Mouse (Mus musculus) embryo, embryonic 11.5 days (tissue): ENCODE results near the gene Xcl1.

Experiments
- DNase-seq: peaks from one replicate; pipeline ENCODE4 v3.0.0-alpha.2; 2012; ENCODE audit warnings: low read depth, low spot score

Xcl1 gene

DNA sequence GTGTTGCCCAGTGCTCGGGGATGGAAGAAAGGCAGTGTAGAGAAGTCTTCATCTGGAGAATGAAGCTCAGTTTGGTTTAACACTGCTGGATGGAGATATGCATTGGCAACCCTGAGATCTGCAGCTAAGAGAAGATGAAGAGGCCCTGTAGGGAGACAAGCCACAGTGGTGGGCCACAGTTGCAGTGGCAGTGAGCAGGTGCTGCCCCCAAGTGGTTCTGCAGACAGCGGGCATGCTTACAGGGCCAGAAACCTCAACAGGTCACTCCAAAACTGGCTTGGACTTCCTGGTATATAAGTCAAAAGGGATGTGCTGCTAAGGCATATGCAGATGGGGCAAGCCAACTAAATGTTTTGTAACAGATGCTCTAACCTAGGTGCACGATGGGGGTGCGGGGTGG is 30.3 kb downstream of the Xcl1 start:
- no peak for DNase-seq

DNA sequence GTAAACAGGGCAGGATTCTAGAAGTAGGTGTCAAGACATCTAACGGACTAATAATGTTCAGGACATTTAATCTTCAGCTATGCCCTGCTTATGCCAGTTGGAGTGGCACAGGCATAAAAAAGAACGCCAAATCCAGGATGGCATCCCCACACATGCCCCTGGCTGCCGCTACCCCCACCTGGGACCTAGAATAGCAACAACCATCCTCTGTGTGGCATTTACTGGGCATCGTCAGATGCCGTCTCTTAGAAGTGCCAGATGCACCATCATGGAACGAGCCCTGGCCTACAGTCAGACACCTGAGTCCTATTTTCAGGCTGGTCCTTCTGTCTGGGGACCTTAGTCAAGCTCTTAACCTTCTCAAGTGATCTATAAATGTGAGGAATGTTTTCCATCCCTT is 34.6 kb downstream of the Xcl1 start:
- DNase-seq = no peak

DNA sequence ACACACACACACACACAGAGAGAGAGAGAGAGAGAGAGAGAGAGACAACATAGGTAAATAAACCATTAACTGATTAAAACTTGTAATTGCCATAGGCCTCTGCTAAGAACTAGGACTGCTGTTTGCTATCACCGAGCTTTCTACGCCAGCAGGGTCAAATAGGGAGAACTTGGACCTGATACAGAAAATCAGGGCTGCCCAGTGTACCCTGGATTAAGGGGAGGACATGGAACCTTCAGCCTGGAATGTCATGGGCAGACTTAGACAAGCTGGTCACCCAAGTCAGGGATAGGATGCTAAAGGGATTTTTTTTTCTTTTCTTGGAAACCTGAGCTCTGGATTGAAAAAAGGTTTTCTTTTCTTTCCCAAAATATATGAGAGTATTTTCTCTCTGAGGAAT is 35.1 kb downstream of the Xcl1 start:
- DNase-seq = no peak

DNA sequence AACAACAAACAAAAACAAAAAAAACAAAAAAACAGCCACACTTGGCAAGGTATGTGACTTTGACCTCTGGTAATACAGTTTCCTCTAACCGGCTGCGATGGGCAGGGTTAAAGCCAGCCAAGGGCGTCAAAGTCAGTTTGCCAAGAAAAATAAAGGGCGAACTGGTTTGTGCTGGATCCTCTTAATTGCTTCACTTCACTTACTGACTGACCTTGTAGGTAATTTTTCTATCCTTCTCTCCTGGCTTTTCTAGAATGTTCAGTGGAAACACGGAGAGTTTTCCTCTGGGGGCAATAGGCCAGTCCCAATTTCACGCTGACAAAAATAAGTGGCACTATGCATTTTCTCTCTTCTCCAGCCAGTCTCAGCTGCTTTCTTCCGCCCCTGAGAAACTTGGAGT is 35.8 kb downstream of the Xcl1 start:
- no peak for DNase-seq

DNA sequence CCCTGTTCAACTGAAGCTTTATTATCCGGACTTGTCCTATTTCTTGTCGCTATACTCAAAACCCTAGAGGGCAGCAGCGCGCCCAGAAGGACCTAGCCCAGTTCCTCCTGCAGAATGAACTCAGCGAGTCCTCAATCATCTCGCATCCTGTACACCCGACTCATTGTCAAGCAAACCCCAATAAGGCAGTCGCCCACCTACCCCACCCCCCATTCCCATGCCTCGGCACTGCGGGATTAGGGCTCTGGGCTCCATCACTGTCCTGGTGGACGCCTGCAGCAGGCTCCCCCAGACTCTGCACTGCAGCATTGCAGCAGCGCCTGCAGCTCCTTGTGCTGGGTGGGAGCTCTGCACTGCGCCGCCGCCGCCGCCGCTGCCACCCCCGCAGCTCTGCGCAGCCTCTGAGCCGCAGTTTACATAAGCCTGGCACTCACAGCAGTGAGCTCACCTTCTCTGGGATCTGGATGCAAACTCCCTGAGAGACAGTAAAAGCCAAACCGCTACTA is 36.4 kb downstream of the Xcl1 start:
- peak; percentile 58 for DNase-seq

DNA sequence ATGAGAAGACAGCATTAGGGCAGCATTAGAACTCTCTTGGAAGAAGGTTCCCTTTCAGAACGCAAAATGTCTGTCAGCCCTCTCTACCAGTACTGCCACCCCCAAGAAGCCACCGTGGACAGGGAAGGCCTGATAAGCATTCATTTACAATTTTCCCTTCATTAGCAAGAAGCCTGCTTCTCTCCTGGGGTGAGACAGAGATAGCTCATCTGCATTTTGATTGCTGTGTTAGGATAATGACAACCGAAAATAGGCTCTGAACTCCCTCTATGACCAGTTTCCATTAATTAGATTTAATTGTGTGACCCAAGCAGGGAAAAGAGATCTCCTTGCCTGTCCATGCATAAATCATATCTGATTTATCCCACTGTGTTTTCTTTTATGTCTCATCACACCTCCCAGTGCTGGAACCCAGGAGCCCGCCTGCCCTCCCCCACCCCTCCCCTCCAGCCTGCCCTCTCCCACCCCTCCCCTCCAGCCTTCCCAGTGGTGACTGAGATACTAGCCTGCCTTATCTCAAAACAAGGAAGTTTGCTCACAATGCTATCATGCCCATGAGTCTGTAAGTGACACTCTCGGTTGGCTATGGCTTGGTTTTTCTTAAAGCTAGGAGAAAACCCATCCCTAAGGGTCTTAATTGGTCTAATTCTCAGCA is 38.0 kb downstream of the Xcl1 start:
- DNase-seq = no peak

DNA sequence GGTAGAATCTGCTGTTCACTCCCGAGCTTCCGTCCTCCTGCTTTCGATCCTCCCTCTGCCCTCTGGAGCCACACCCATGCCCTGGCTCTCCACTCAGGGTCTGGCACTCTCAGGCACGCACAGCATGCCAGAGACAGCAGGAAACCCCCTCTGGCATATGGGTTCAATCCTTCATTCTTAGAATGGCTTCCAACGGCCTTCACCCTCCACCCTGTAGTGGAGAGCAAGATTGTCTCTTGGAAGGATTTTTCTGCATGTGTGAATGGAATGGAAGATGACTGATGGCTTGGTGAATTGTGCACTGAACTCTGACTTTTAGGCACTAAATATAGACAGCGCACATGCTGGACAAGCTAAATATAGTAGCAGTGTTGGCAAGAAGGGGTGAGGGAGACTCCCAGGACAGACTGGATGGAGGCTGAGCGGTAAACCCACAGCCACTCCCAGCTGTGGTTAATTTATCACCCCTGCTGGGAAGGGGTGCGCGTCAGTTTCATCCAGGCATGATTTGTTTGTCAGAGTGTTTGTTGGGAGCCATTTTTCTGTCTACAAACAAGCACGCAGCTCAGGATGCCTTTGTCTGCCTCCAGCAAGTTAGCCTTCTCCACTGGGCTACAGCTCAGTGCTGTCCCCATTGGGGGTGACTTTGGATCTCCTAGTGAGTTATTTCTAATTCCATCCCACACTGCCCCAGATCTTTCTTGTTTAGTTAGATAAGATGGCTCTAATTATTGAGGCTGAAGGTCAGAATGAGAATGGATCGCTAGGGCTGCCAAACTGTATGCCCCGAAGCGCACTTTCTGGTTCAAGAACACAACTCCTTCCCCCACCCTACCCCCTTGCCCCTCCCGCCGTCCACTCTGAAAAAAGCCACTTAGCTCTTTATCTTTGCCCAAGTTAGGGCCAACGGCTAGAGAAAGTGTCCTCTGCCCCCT is 38.8 kb downstream of the Xcl1 start:
- no peak for DNase-seq

DNA sequence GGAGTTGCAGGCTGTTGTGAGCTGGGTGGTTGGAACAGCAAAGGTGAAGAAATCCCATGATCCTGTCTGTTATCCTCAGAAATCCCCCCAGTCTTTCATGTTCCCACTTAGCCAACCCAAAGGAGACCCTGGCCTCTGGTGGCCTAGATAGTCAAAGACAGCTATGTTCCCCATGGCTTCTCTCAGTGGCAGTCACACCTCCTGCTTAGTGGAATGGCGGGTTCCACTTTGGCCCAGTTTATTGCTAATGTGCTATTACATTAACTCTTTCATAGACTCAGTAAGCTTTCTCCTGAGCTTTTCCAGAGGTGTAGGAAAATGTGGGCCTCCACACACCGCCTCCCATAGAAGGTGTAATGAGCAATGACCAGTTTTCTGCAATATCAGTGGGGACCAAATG is 39.5 kb downstream of the Xcl1 start:
- no peak for DNase-seq

DNA sequence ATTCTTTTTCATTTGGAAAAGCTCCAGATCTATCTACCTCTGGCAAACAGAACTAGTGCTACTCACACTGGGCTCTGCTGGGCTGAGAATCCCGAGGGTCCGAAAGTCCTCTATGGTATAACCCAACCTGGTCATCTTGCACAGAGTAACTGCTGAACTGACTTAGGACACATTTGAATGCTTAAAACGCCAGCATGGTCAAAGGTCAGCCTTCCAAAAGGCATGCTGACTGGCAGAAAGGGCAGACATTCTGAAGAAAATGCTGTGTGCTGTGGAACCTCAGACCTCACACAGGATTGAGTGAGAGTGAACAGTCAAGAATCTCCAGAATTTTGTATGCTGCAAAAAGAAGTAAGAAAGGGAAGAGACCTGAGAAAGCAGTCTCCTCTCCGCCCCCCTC is 45.0 kb downstream of the Xcl1 start:
- no peak for DNase-seq

DNA sequence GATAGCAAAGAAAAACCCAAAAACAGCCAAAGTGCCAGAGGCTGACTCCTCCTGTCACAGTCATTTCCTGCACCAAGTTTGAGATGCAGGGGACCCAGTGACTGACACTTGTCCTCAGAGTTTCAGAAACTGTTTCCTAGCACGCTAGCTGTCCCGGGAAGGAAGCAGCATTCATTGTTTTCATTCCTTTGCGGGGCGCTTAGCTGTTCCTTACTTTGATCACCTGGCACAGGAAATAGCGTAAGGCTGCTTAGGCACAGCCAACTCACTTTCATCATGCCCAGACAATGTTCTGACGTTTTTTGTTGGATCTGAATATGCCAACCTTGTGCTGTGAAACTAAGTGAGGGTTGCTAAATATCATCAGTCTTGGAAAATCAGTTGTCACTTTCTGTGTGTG is 46.8 kb downstream of the Xcl1 start:
- DNase-seq = no peak

DNA sequence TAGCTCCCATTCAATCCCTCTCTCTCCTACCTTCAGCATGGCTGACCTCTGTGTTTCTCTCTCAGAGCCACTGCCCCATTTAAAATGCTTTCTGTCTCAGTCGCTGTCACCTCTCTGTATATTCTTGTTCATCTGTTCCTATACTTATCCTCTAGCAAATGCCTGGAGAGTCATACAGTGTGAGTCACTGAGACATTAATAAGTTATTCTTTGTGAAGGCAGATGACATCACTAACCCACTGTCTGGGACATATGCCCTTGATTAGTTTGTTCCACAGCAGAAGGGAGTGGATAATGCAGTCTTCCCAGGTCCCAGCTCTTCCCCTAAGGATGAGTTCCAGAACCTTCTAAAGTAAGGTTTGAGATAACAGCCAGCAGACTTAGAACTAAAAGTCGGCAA is 47.6 kb downstream of the Xcl1 start:
- DNase-seq = no peak

DNA sequence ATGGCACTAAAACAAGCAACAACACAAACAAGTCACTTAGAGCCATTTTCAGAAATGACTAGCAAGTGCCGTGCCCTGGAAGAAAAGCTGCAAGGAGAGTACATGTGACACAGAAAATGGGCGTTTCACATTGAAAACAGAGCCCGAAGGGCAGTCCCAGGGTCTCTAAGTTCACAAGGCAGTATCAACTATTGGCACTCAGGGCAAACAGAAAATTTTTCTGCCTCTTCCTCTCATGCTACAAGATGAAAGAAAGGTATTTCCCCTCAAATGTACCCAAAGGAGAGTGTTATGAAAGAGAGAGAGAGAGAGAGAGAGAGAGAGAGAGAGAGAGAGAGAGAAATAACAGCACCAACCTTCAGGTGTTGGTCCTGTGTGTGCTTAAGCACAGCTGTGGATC is 53.4 kb downstream of the Xcl1 start:
- DNase-seq = no peak
